Mouse (Mus musculus): ENCODE data around the gene Cyp17a1. TPM values are rescaled to one million over a fixed set of nuclear protein-coding genes. Genes with fewer than 3 reads are reported as not detected.

The Cyp17a1 gene
- total RNA-seq (2014; rRNA removed) = not detected in 2 replicates
- polyA plus RNA-seq (2015; fragmentation: Nextera tagmentation; extraction: Ambion mirVana) = not detected in 2 replicates

DNA sequence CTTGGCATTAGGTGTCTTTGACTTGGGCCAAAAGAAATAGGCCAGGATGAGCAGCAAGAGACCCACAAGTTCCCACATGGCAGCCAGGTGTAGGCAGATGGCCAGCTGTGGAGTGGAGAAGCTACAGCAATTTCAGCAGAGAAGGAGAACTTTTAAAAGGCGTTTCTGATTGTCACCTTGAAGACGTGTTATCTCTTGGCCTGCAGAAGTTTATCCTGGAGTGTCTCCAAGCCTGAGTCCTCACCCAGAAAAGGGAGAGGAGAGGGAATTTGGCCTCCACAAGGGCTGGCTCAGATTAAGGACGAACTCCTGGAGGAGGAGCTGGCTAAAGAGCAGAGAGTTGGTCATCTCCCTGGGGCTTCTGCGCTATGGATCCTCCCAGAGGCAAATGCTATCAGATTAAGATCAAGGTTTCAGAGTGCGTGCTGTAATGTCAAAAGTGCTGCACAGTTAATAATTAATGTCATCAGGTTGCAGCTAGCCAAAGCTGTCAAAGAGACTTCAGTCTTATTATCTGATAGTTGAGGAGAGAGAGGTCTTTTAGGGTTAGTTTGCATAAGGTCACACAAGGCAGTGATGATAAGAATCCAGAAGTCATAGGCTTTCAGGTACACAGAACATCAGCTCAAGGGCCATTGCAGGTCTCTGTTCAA, at the start of gene Cyp17a1:
Gene Cyp17a1, minus strand, starts transcription at position 407 of the 653 bp plus-strand sequence.
- no peak within 1 kb of the TSS for H3K4me3 ChIP-seq (ENCODE audit: low read length)
- no peak within 1 kb of the TSS for H3K9ac ChIP-seq (replicated peaks; ENCODE audit: low read length)
- H3K9me3 ChIP-seq (ENCODE audit: low read length) = no peaks in the 10 kb centered on the region
- H3K4me2 ChIP-seq (ENCODE audit: low read depth, low read length) = no peak within 1 kb of the TSS
- ATAC-seq (no peak), DNase-seq (ENCODE audit: low spot score) (no peak)
- H3K36me3 ChIP-seq (ENCODE audit: insufficient read depth, low read length) = no peaks in the 10 kb centered on the region
- TF ChIP-seq CTCF (IDR thresholded peaks at IDR 0.05; ENCODE audit: low read depth) = no peak
- H3K4me1 ChIP-seq (ENCODE audit: insufficient read depth, low read length) = no peaks in the 10 kb centered on the region
- no peaks in the 10 kb centered on the region for H3K27me3 ChIP-seq (ENCODE audit: insufficient read depth, low read length)
- WGBS = 72% methylated on average over 5 of the region's 5 CpGs
- H3K27ac ChIP-seq = no peak within 1 kb of the TSS

GRCm38 (mm10) chr19:46718150-46718549, 45.2 kb upstream of the Cyp17a1 start:
- no peaks in the 10 kb centered on the region for H3K9me3 ChIP-seq (ENCODE audit: low read length)
- H3K4me1 ChIP-seq (ENCODE audit: insufficient read depth, low read length) = no peaks in the 10 kb centered on the region
- H3K4me2 ChIP-seq (ENCODE audit: low read depth, low read length) = no peak overlapping the region
- WGBS = 94% methylated on average over 4 of the region's 4 CpGs
- no peak for DNase-seq (ENCODE audit: low spot score)
- H3K9ac ChIP-seq (replicated peaks; ENCODE audit: low read length) = no peak overlapping the region
- H3K36me3 ChIP-seq (ENCODE audit: insufficient read depth, low read length) = 0 out of 2 replicates have a peak, but pooled peaks cover 8% of the 10 kb centered on the region
- no peak overlapping the region for H3K27ac ChIP-seq
- TF ChIP-seq CTCF (IDR thresholded peaks at IDR 0.05; ENCODE audit: low read depth) = no peak
- no peak overlapping the region for H3K4me3 ChIP-seq (ENCODE audit: low read length)
- no peaks in the 10 kb centered on the region for H3K27me3 ChIP-seq (ENCODE audit: insufficient read depth, low read length)
- ATAC-seq = no peak

DNA sequence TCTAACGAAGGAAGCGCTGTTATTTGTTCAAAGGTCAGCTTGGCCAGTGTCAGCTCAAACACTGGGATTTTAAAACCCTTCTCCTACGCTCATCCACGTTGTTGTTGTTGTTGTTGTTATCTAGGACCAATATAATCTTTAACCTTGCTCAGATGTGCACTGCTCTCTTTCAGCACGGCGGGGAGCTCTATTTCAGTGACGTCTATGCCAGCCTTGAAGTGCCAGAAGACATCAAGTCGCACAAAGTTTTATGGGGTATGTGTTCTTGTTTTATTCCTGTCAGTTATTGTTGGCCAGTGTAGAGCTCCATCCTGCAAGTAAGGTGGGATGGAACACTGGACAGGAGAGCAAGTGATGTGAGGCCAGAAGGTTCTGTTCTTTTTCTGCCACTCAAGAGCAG, 42.0 kb upstream of the Cyp17a1 start:
- WGBS = 90% methylated on average over 8 of the region's 8 CpGs

GRCm38 (mm10) chr19:46714234-46714633, 41.3 kb upstream of the Cyp17a1 start:
- Histone ChIP-seq H3K36me3 (ENCODE audit: insufficient read depth, low read length) (0 out of 2 replicates have a peak, but pooled peaks cover 3% of the 10 kb centered on the region), H3K9ac (replicated peaks; ENCODE audit: low read length) (no peak overlapping the region), H3K4me1 (ENCODE audit: insufficient read depth, low read length) (no peaks in the 10 kb centered on the region), H3K9me3 (ENCODE audit: low read length) (no peaks in the 10 kb centered on the region), H3K4me3 (ENCODE audit: low read length) (no peak overlapping the region), H3K4me2 (ENCODE audit: low read depth, low read length) (no peak overlapping the region), H3K27me3 (ENCODE audit: insufficient read depth, low read length) (no peaks in the 10 kb centered on the region), H3K27ac (no peak overlapping the region)
- no peak for ATAC-seq
- DNase-seq (ENCODE audit: low spot score) = no peak
- TF ChIP-seq CTCF (IDR thresholded peaks at IDR 0.05; ENCODE audit: low read depth) = no peak
- WGBS = 91% methylated on average over 8 of the region's 8 CpGs

More for the DNA sequence above, 42.0 kb upstream of the Cyp17a1 start:
- Histone ChIP-seq H3K27ac (no peak overlapping the region), H3K36me3 (ENCODE audit: insufficient read depth, low read length) (0 out of 2 replicates have a peak, but pooled peaks cover 7% of the 10 kb centered on the region), H3K4me1 (ENCODE audit: insufficient read depth, low read length) (no peaks in the 10 kb centered on the region), H3K9ac (replicated peaks; ENCODE audit: low read length) (no peak overlapping the region), H3K4me3 (ENCODE audit: low read length) (no peak overlapping the region), H3K9me3 (ENCODE audit: low read length) (no peaks in the 10 kb centered on the region), H3K4me2 (ENCODE audit: low read depth, low read length) (no peak overlapping the region), H3K27me3 (ENCODE audit: insufficient read depth, low read length) (no peaks in the 10 kb centered on the region)
- TF ChIP-seq CTCF (IDR thresholded peaks at IDR 0.05; ENCODE audit: low read depth) = no peak
- no peak for DNase-seq (ENCODE audit: low spot score)
- no peak for ATAC-seq

GRCm38 (mm10) chr19:46710614-46711013, 37.6 kb upstream of the Cyp17a1 start:
- 0 out of 2 replicates have a peak, but pooled peaks cover 7% of the 10 kb centered on the region for H3K4me1 ChIP-seq (ENCODE audit: insufficient read depth, low read length)
- no peak overlapping the region for H3K4me3 ChIP-seq (ENCODE audit: low read length)
- no peak overlapping the region for H3K9ac ChIP-seq (replicated peaks; ENCODE audit: low read length)
- no peaks in the 10 kb centered on the region for H3K9me3 ChIP-seq (ENCODE audit: low read length)
- TF ChIP-seq CTCF (IDR thresholded peaks at IDR 0.05; ENCODE audit: low read depth) = no peak
- ATAC-seq (no peak), DNase-seq (ENCODE audit: low spot score) (no peak)
- H3K36me3 ChIP-seq (ENCODE audit: insufficient read depth, low read length) = no peaks in the 10 kb centered on the region
- H3K4me2 ChIP-seq (ENCODE audit: low read depth, low read length) = no peak overlapping the region
- H3K27ac ChIP-seq = no peak overlapping the region
- WGBS = 89% methylated on average over 4 of the region's 4 CpGs
- no peaks in the 10 kb centered on the region for H3K27me3 ChIP-seq (ENCODE audit: insufficient read depth, low read length)

DNA sequence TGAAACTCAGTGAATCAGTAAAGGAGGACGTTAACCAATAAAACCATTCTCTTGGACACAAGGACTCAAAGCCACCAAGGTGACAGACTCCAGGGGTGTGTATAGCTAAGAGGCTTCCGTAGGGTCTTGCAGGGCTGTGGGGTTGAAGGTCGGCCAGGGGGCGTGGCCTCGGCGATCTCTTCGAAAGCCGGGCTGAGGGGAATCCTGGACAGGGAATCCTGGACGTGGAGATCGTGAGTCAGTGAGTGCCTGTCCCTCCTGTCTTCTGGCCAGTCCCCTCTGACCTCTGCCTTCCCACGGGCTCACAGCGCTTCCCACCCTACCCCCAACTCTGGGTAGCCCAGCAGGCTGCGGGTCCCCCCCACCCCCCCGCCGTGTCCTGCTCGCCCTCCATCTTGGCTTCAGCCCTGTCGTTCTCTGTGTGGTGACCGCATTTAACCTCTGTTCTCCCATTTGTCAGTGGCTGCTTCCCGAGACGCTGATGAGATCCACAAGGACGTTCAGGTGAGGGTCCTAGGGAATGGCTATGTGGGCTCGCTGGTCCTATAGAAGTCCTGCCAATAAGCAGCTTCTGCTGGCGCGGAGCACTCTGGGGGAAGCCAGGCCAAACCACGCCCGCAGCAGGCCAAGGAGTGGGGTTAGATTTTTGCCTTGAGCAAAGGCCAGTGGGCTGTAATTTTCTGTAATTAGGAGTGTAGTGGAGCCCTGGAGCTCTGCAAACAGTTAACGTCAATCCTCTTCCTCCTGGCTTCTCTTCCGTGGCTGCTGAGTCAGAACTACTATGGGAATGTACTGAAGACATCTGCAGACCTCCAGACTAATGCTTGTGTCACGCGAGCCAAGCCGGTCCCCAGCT, 34.6 kb upstream of the Cyp17a1 start, which contains the start of gene As3mt:
Gene As3mt, plus strand, starts transcription at position 163 of the 856 bp plus-strand sequence.
- H3K9ac ChIP-seq (replicated peaks; ENCODE audit: low read length) = peak within 1 kb of the TSS; percentile 39
- 11% methylated on average over 31 of the region's 31 CpGs for WGBS
- no peaks in the 10 kb centered on the region for H3K9me3 ChIP-seq (ENCODE audit: low read length)
- no peaks in the 10 kb centered on the region for H3K27me3 ChIP-seq (ENCODE audit: insufficient read depth, low read length)
- H3K27ac ChIP-seq = 0 out of 2 replicates have a peak within 1 kb of the TSS, but pooled peaks have one; percentile 34
- ATAC-seq (peak; percentile 82), DNase-seq (ENCODE audit: low spot score) (peak; percentile 67)
- no peak for TF ChIP-seq CTCF (IDR thresholded peaks at IDR 0.05; ENCODE audit: low read depth)
- H3K4me1 ChIP-seq (ENCODE audit: insufficient read depth, low read length) = 0 out of 2 replicates have a peak, but pooled peaks cover 7% of the 10 kb centered on the region
- H3K4me2 ChIP-seq (ENCODE audit: low read depth, low read length) = peak within 1 kb of the TSS; percentile 52
- no peaks in the 10 kb centered on the region for H3K36me3 ChIP-seq (ENCODE audit: insufficient read depth, low read length)
- peak within 1 kb of the TSS; percentile 31 for H3K4me3 ChIP-seq (ENCODE audit: low read length)
